Mouse (Mus musculus) liver, embryonic 14.5 days (tissue): ENCODE data around the gene Usmg5.

ENCODE experiments used
- CTCF ChIP-seq: IDR thresholded peaks from 2 replicates; pipeline ENCODE4 v1.5.1; 2016; ENCODE audit warnings: antibody characterized with exemption, low read depth, control low read depth
- EP300 ChIP-seq: IDR thresholded peaks from 2 replicates; pipeline ENCODE4 v1.6.1; 2016; ENCODE audit warnings: antibody characterized with exemption, low read depth

- no peak for TF ChIP-seq CTCF
- TF ChIP-seq EP300: no peak
These were observed 40.2 kb upstream of the Usmg5 start for GRCm38 (mm10) chr19:47130551-47131125.
